Comparison of ENCODE assay signal across 9 mouse cellular contexts in genomic region chr8:104341106-104341561, GRCm38 (mm10). TPM values are rescaled to one million over a fixed set of nuclear protein-coding genes. Genes with fewer than 3 reads are reported as not detected.
DNase-seq lines count a peak whose midpoint lies in the region; ATAC-seq and TF ChIP-seq lines count a peak whose summit lies in the region.
"Had no signal": no experiment of that assay in that cellular context is flagged by ENCODE, and none has a peak within 500 bp of the region (broad histone marks: within the 10 kb centered on the region; RNA-seq: fewer than 3 reads in every experiment).

No protein-coding gene starts in this region.

- TF ChIP-seq CTCF in olfactory bulb, adult 2 months (IDR thresholded peaks at IDR 0.05; ENCODE audit: insufficient read depth, low read depth, low read length) = no peak

- peak overlapping the region; percentile 83 for H3K9ac ChIP-seq in embryonic facial prominence, embryonic 12.5 days
- H3K9ac ChIP-seq in heart, embryonic 14.5 days (ENCODE audit: low read length) = peak overlapping the region; percentile 96
- H3K9ac ChIP-seq in lung, embryonic 15.5 days = peak overlapping the region; percentile 87

- peak overlapping the region; percentile 71 for H3K4me3 ChIP-seq in embryonic facial prominence, embryonic 12.5 days
- peak overlapping the region; percentile 71 to 77 for H3K4me3 ChIP-seq in heart, embryonic 14.5 days (ENCODE audit: control insufficient read depth in 1 of 2, insufficient read depth in 1 of 2, low read depth in 1 of 2, low read length in 2 of 2)
- H3K4me3 ChIP-seq in lung, embryonic 15.5 days = peak overlapping the region; percentile 68
- H3K4me3 ChIP-seq in olfactory bulb, adult 2 months (ENCODE audit: insufficient read depth, low read depth, low read length) = peak overlapping the region; percentile 51

- DNase-seq in 3134 (ENCODE audit: extremely low read depth, insufficient read length, low spot score) = peak; percentile 89
- DNase-seq in Muller cell, postnatal 12 days (ENCODE audit: inconsistent ontology term) = peak; percentile 96
- peak; percentile 90 for DNase-seq in kidney, postnatal 10 days
- DNase-seq in thymus, postnatal 36 days = no peak

- H3K27ac ChIP-seq in embryonic facial prominence, embryonic 12.5 days = peak overlapping the region; percentile 91
- peak overlapping the region; percentile 84 to 92 for H3K27ac ChIP-seq in heart, embryonic 14.5 days (replicated peaks in 1 of 2; ENCODE audit: control insufficient read depth in 1 of 2, insufficient read depth in 1 of 2, low read depth in 2 of 2, low read length in 2 of 2)
- H3K27ac ChIP-seq in lung, embryonic 15.5 days = peak overlapping the region; percentile 84
- H3K27ac ChIP-seq in olfactory bulb, adult 2 months (ENCODE audit: insufficient read depth, low read depth, low read length) = no peak overlapping the region

- ATAC-seq in embryonic facial prominence, embryonic 12.5 days (ENCODE audit: insufficient number of reproducible peaks, insufficient read depth, low FRiP score, low TSS enrichment) = peak; percentile 64
- ATAC-seq in heart, embryonic 14.5 days (ENCODE audit: insufficient number of reproducible peaks, insufficient read depth, low FRiP score, low read depth) = peak; percentile 73
- peak; percentile 70 for ATAC-seq in lung, embryonic 15.5 days (ENCODE audit: borderline replicate concordance, extremely low read depth, low FRiP score, low TSS enrichment)

- WGBS in embryonic facial prominence, embryonic 12.5 days = under 1% methylated on average over 24 of the region's 24 CpGs
- under 1% methylated on average over 24 of the region's 24 CpGs for WGBS in heart, embryonic 14.5 days
- 0% methylated on average over 24 of the region's 24 CpGs for WGBS in lung, embryonic 15.5 days
- 2% methylated on average over 24 of the region's 24 CpGs for WGBS in olfactory bulb, adult 2 months

- TF ChIP-seq POLR2A in olfactory bulb, adult 2 months (IDR thresholded peaks at IDR 0.05; ENCODE audit: insufficient read depth, low read depth, low read length) = no peak

- H3K4me1 ChIP-seq in embryonic facial prominence, embryonic 12.5 days = peaks cover 12% of the 10 kb centered on the region; the same call in 1 of the 2 replicates
- H3K4me1 ChIP-seq in heart, embryonic 14.5 days (ENCODE audit: control insufficient read depth in 2 of 2, insufficient read depth in 2 of 2, low read length in 2 of 2) = peaks cover 9 to 31% of the 10 kb centered on the region in 2 experiments; a peak in 3 of 4 replicates
- H3K4me1 ChIP-seq in lung, embryonic 15.5 days = peaks cover 22% of the 10 kb centered on the region
- peaks cover 15% of the 10 kb centered on the region for H3K4me1 ChIP-seq in olfactory bulb, adult 2 months (ENCODE audit: control insufficient read depth, insufficient read depth, low read length)

- peak overlapping the region; percentile 73 for H3K4me2 ChIP-seq in embryonic facial prominence, embryonic 12.5 days (replicated peaks)
- H3K4me2 ChIP-seq in heart, embryonic 14.5 days (ENCODE audit: low read length) = peak overlapping the region; percentile 86
- H3K4me2 ChIP-seq in lung, embryonic 15.5 days = peak overlapping the region; percentile 87

- no peaks in the 10 kb centered on the region for H3K27me3 ChIP-seq in embryonic facial prominence, embryonic 12.5 days
- no peaks in the 10 kb centered on the region for H3K27me3 ChIP-seq in heart, embryonic 14.5 days (ENCODE audit: control insufficient read depth, insufficient read depth, low read length)
- no peaks in the 10 kb centered on the region for H3K27me3 ChIP-seq in lung, embryonic 15.5 days

- H3K36me3 ChIP-seq in embryonic facial prominence, embryonic 12.5 days = peaks cover 26% of the 10 kb centered on the region; the same call in 1 of the 2 replicates
- peaks cover 24% of the 10 kb centered on the region for H3K36me3 ChIP-seq in heart, embryonic 14.5 days (ENCODE audit: control insufficient read depth, insufficient read depth, low read length)
- H3K36me3 ChIP-seq in lung, embryonic 15.5 days = peaks cover 18% of the 10 kb centered on the region; the same call in 1 of the 2 replicates

- H3K9me3 ChIP-seq in embryonic facial prominence, embryonic 12.5 days = no peaks in the 10 kb centered on the region
- no peaks in the 10 kb centered on the region for H3K9me3 ChIP-seq in heart, embryonic 14.5 days (ENCODE audit: control insufficient read depth, low read length)
- H3K9me3 ChIP-seq in lung, embryonic 15.5 days = no peaks in the 10 kb centered on the region

RNA-seq across cellular contexts. Expression of gene Cmtm3, which starts 1.9 kb away (rescaled TPM):
- 168 and 173 TPM in 2 replicates for polyA plus RNA-seq in embryonic facial prominence, embryonic 12.5 days (2016; fragmentation: Nextera tagmentation; extraction: Ambion mirVana)
- 94.1 and 103 TPM in 2 replicates for polyA plus RNA-seq in heart, embryonic 14.5 days (2014; fragmentation: Nextera tagmentation; extraction: Ambion mirVana)
- polyA plus RNA-seq in lung, embryonic 15.5 days (2015; fragmentation: Nextera tagmentation; extraction: Ambion mirVana) = 147 and 151 TPM in 2 replicates
- polyA plus RNA-seq in olfactory bulb, adult 2 months (2012; ENCODE audit: insufficient read depth, insufficient read length, low replicate concordance, missing spikeins) = not detected in 2 replicates

RNA-seq across cellular contexts. Expression of gene Cmtm2b, which starts 19.1 kb away (rescaled TPM):
- polyA plus RNA-seq in embryonic facial prominence, embryonic 12.5 days (2016; fragmentation: Nextera tagmentation; extraction: Ambion mirVana) = not detected in 2 replicates
- not detected in 2 replicates for polyA plus RNA-seq in heart, embryonic 14.5 days (2014; fragmentation: Nextera tagmentation; extraction: Ambion mirVana)
- polyA plus RNA-seq in lung, embryonic 15.5 days (2015; fragmentation: Nextera tagmentation; extraction: Ambion mirVana) = not detected in 2 replicates
- polyA plus RNA-seq in olfactory bulb, adult 2 months (2012; ENCODE audit: insufficient read depth, insufficient read length, low replicate concordance, missing spikeins) = not detected in 2 replicates
- polyA plus RNA-seq: frontal cortex, adult 2 months had no signal

RNA-seq across cellular contexts. Expression of gene Gm11020, which starts 19.8 kb away (rescaled TPM):
- polyA plus RNA-seq in embryonic facial prominence, embryonic 12.5 days (2016; fragmentation: Nextera tagmentation; extraction: Ambion mirVana) = not detected in 2 replicates
- not detected in 2 replicates for polyA plus RNA-seq in heart, embryonic 14.5 days (2014; fragmentation: Nextera tagmentation; extraction: Ambion mirVana)
- polyA plus RNA-seq in lung, embryonic 15.5 days (2015; fragmentation: Nextera tagmentation; extraction: Ambion mirVana) = not detected in 2 replicates
- not detected in 2 replicates for polyA plus RNA-seq in olfactory bulb, adult 2 months (2012; ENCODE audit: insufficient read depth, insufficient read length, low replicate concordance, missing spikeins)
- polyA plus RNA-seq: frontal cortex, adult 2 months had no signal

RNA-seq across cellular contexts. Expression of gene Cmtm1, which starts 31.2 kb away (rescaled TPM):
- polyA plus RNA-seq in embryonic facial prominence, embryonic 12.5 days (2016; fragmentation: Nextera tagmentation; extraction: Ambion mirVana) = not detected in 2 replicates
- polyA plus RNA-seq in heart, embryonic 14.5 days (2014; fragmentation: Nextera tagmentation; extraction: Ambion mirVana) = not detected in 2 replicates
- polyA plus RNA-seq in lung, embryonic 15.5 days (2015; fragmentation: Nextera tagmentation; extraction: Ambion mirVana) = not detected in 2 replicates
- polyA plus RNA-seq in olfactory bulb, adult 2 months (2012; ENCODE audit: insufficient read depth, insufficient read length, low replicate concordance, missing spikeins) = not detected in 2 replicates
- polyA plus RNA-seq: frontal cortex, adult 2 months had no signal

RNA-seq across cellular contexts. Expression of gene Gm45711, which starts 31.3 kb away (rescaled TPM):
- not detected in 2 replicates for polyA plus RNA-seq in embryonic facial prominence, embryonic 12.5 days (2016; fragmentation: Nextera tagmentation; extraction: Ambion mirVana)
- not detected in 2 replicates for polyA plus RNA-seq in heart, embryonic 14.5 days (2014; fragmentation: Nextera tagmentation; extraction: Ambion mirVana)
- polyA plus RNA-seq in lung, embryonic 15.5 days (2015; fragmentation: Nextera tagmentation; extraction: Ambion mirVana) = not detected in 2 replicates
- not detected in 2 replicates for polyA plus RNA-seq in olfactory bulb, adult 2 months (2012; ENCODE audit: insufficient read depth, insufficient read length, low replicate concordance, missing spikeins)
- polyA plus RNA-seq: frontal cortex, adult 2 months had no signal

Comparison
In these comparisons a context has a peak if more than half of its experiments do, and no peak if none do; other contexts are left out.
1. DNase-seq: peak in 3134 (single experiment), Muller cell, postnatal 12 days (single experiment) and kidney, postnatal 10 days (single experiment); none in thymus, postnatal 36 days (0 of 2).
2. RNA of gene Cmtm3, which starts 1.9 kb away (polyA plus RNA-seq): 168 to 173 TPM in embryonic facial prominence, embryonic 12.5 days, 147 to 151 TPM in lung, embryonic 15.5 days and 94.1 to 103 TPM in heart, embryonic 14.5 days; not detected in olfactory bulb, adult 2 months; every median in the first group is over 10 times any median in the second.
3. Peak in every context shown above with its lines, with median percentiles within 50 percentile points of each other: ATAC-seq, H3K4me2 ChIP-seq, H3K4me3 ChIP-seq and H3K9ac ChIP-seq.